Mouse (Mus musculus): ENCODE results near the gene Ccz1. TPM values are rescaled to one million over a fixed set of nuclear protein-coding genes. Genes with fewer than 3 reads are reported as not detected.

The Ccz1 gene
- total RNA-seq, 2 experiments from 2014 or later, result 41.2 to 44.7 TPM

DNA sequence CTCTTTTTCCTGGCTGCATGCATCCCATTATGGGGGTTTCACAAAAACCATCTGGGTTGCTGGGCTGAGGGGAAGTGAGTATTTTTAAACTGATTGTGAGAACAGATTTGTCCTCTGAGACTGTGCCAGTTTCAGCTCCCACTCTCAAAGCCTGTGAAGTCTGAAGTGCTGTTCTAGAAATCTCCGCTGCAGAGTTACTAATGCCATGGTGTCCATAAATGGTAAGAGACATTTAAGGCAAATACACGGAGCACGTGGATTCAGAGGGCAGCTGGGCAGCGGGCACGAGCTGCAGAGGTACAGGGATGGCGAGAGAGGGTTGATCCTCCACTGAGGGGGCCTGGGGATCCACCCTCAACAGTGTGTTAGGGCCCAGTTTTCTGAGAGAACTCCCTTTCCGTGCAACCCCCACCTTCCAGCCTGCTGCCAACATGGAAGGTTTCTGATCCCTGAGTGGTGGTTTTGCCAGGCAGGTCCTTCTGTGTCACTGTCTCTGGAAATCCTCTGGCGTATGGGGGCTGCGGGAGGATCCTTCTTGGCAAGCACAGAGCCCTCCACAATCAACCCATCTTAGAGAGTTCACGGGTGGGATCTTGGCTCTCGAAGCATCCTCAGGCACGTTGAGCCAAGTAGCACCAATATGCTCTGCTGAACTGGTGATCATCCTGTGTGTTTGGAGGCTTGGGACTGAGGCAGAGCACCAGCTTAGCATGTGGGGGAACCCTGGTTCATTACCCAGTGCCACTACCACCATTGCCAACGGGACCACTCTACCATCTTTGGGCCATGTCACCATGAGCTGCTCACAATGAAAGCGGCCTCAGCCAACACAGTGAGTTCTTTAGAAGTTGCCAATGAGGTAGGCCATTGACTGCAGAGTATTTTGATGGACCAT lies 71.2 kb downstream of the Ccz1 start:
- peak; percentile 81 to 93 for DNase-seq (ENCODE audit: low spot score in 2 of 2)

DNA sequence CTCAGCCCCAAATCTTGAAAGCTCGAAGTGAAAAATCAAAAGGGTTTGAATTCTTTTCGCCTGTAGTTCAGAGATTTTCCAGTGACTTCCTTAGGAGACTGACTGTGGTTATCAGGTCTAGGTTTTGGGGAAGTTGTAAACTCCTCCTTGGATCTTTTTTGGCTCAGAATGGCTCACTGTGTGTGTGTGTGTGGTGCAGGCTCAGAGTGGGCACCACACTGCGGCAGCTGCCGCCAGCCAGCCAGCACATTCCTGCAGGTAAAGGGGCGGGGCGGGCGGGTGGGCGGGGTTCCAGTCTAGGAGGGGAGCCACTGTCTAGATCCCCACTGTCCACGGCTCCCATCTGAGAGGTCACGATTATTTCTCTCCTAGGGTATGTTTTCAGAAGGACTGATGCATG lies 73.1 kb downstream of the Ccz1 start:
- DNase-seq (ENCODE audit: low spot score in 2 of 2), result no peak

Other genes starting within 250 kb of the Ccz1 start
- 10 to 100 TPM; 40.5 to 41.8 TPM for gene Eif2ak1, start 197.1 kb downstream of the Ccz1 start, total RNA-seq (2021)
- gene Ankrd61, start 117.2 kb downstream of the Ccz1 start, total RNA-seq (2021), result under 1 TPM; 0.18 to 0.43 TPM
- 10 to 100 TPM; 30.3 to 39.7 TPM for gene Aimp2, start 105.0 kb downstream of the Ccz1 start, total RNA-seq (2021)
- gene Pms2, start 104.9 kb downstream of the Ccz1 start, total RNA-seq (2021), result 10 to 100 TPM; 19.0 to 21.9 TPM
- gene Gm42421, start 86.7 kb downstream of the Ccz1 start, total RNA-seq (2021), result 1 to 10 TPM; 1.5 to 1.9 TPM
- 1 to 10 TPM; 3.0 to 5.4 TPM for gene Rsph10b, start 81.8 kb downstream of the Ccz1 start, total RNA-seq (2021)
- not detected for gene Ocm, start 11.8 kb upstream of the Ccz1 start, total RNA-seq (2021)
- 10 to 100 TPM; 84.9 to 88.4 TPM for gene Lmtk2, start 85.6 kb upstream of the Ccz1 start, total RNA-seq (2021)
- under 1 TPM in 1 of 2 experiments, not detected in 1; 0.45 TPM for gene Bhlha15, start 175.4 kb upstream of the Ccz1 start, total RNA-seq (2021)
- gene Tecpr1, start 208.7 kb upstream of the Ccz1 start, total RNA-seq (2021), result 100 to 1,000 TPM in 1 of 2 experiments, 10 to 100 TPM in 1; 94.5 to 104 TPM
- 10 to 100 TPM; 57.5 to 62.3 TPM for gene Bri3, start 229.6 kb upstream of the Ccz1 start, total RNA-seq (2021)